Mouse (Mus musculus): ENCODE data around the gene Tcn2. TPM values are rescaled to one million over a fixed set of nuclear protein-coding genes. Genes with fewer than 3 reads are reported as not detected.

Tcn2 gene
- total and polyA plus RNA-seq, 3 experiments: 1.3 to 8.6 (median 2.5) TPM

DNA sequence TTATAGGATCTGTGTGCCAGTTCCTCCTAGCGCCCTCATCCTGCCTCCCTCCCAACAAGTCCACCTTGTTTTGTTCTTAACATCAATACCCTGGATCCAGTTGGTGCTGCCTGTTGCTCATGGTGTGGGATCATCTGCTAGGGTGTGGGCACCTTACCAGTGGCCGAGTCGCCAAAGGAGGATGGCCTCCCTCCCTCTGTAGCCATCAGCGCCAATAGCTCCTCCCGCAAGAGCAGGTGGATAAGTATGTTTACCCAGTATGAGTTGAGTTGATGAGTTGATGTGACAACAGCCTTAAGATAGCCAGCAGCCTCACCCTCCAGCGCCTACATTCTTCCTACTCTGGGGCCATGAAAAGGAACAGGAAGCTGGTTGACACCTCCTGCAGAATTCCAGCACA is 31.7 kb downstream of the Tcn2 start:
- no peak for TF ChIP-seq POLR2AphosphoS2 (IDR thresholded peaks at IDR 0.05; ENCODE audit: low read depth, low read length)
- TF ChIP-seq KAT2A (IDR thresholded peaks at IDR 0.05; ENCODE audit: insufficient replicate concordance, low read length): no peak
- no peak for TF ChIP-seq UBTF (IDR thresholded peaks at IDR 0.05; ENCODE audit: low read depth, low read length)
- TF ChIP-seq SIN3A (IDR thresholded peaks at IDR 0.05; ENCODE audit: low read length): no peak
- no peak for TF ChIP-seq SMC3 (IDR thresholded peaks at IDR 0.05; ENCODE audit: low read depth, low read length)
- no peak for TF ChIP-seq HCFC1 (IDR thresholded peaks at IDR 0.05; ENCODE audit: low read depth, low read length)
- no peak for TF ChIP-seq CHD2 (IDR thresholded peaks at IDR 0.05; ENCODE audit: low read length)
- no peak for TF ChIP-seq E2F4 (IDR thresholded peaks at IDR 0.05; ENCODE audit: insufficient replicate concordance, low read depth, low read length)
- TF ChIP-seq ZC3H11A (IDR thresholded peaks at IDR 0.05; ENCODE audit: low read depth, low read length): no peak
- TF ChIP-seq MYC (IDR thresholded peaks at IDR 0.05; ENCODE audit: low read depth, low read length): no peak
- no peak for TF ChIP-seq ZKSCAN1 (IDR thresholded peaks at IDR 0.05; ENCODE audit: borderline replicate concordance, low read depth, low read length)
- TF ChIP-seq EP300 (IDR thresholded peaks at IDR 0.05; ENCODE audit: low read length): no peak
- TF ChIP-seq MAX (IDR thresholded peaks at IDR 0.05; ENCODE audit: low read length): no peak
- TF ChIP-seq PAX5 (IDR thresholded peaks at IDR 0.05; ENCODE audit: low read length): no peak
- no peak for TF ChIP-seq TBP (conservative IDR thresholded peaks at IDR 0.05; ENCODE audit: low read depth, low read length)
- no peak for TF ChIP-seq MAZ (IDR thresholded peaks at IDR 0.05; ENCODE audit: low read depth, low read length)
- no peak for TF ChIP-seq POLR2A (IDR thresholded peaks at IDR 0.05; ENCODE audit: low read depth, low read length)
- TF ChIP-seq TCF12 (IDR thresholded peaks at IDR 0.05; ENCODE audit: low read depth, low read length): no peak
- Histone ChIP-seq H3K27me3 (replicated peaks) (no peaks in the 10 kb centered on the region), H3K4me1 (ENCODE audit: control insufficient read depth in 1 of 2, insufficient read depth in 2 of 2) (peaks cover 0 to 8% of the 10 kb centered on the region in 2 experiments; a peak in 2 of 4 replicates), H3K36me3 (replicated peaks in 1 of 2; ENCODE audit: control insufficient read depth in 1 of 2, insufficient read depth in 1 of 2, low read length in 1 of 2) (peaks cover 12 to 47% of the 10 kb centered on the region in 2 experiments), H3K4me3 (replicated peaks in 1 of 3; ENCODE audit: low read depth in 2 of 3, low read length in 2 of 3, poor library complexity in 1 of 3) (no peak overlapping the region), H3K27ac (ENCODE audit: insufficient read depth, low read depth) (no peak overlapping the region), H3K79me2 (replicated peaks; ENCODE audit: control insufficient read depth, extremely low read depth, insufficient read depth, poor library complexity, severe bottlenecking) (no peaks in the 10 kb centered on the region), H3K4me2 (ENCODE audit: insufficient read depth, low read depth, poor library complexity, severe bottlenecking) (no peak overlapping the region), H3K9ac (ENCODE audit: insufficient read depth, low read depth) (no peak overlapping the region), H3K9me3 (replicated peaks; ENCODE audit: low read length) (no peaks in the 10 kb centered on the region)
- dilution Hi-C loops (cut with MboI; ENCODE audit: extremely low pct_ligation_motif_present, extremely low pct_unique_long_range_greater_than_20kb, low sequenced_read_pairs): no loop called here
- DNase-seq (ENCODE audit: extremely low read depth): no peak
- in situ Hi-C loops (cut with MboI; ENCODE audit: low pct_ligation_motif_present, low pct_unique_long_range_greater_than_20kb, low sequenced_read_pairs): loop anchor here (25.0 kb wide), 1 partner anchor 363 kb away; the partner anchor contains the start of gene Smtn

- Histone ChIP-seq H3K27me3 (replicated peaks) (peaks cover 1% of the 10 kb centered on the region), H3K4me3 (replicated peaks in 1 of 3; ENCODE audit: low read depth in 2 of 3, low read length in 2 of 3, poor library complexity in 1 of 3) (no peak overlapping the region), H3K4me1 (ENCODE audit: control insufficient read depth in 1 of 2, insufficient read depth in 2 of 2) (peaks cover 0 to 19% of the 10 kb centered on the region in 2 experiments; a peak in 2 of 4 replicates), H3K4me2 (ENCODE audit: insufficient read depth, low read depth, poor library complexity, severe bottlenecking) (peak overlapping the region; percentile 85; the same call in 1 of the 2 replicates), H3K9ac (ENCODE audit: insufficient read depth, low read depth) (no peak overlapping the region), H3K79me2 (replicated peaks; ENCODE audit: control insufficient read depth, extremely low read depth, insufficient read depth, poor library complexity, severe bottlenecking) (no peaks in the 10 kb centered on the region), H3K36me3 (replicated peaks in 1 of 2; ENCODE audit: control insufficient read depth in 1 of 2, insufficient read depth in 1 of 2, low read length in 1 of 2) (peaks cover 12 to 35% of the 10 kb centered on the region in 2 experiments), H3K9me3 (replicated peaks; ENCODE audit: low read length) (no peaks in the 10 kb centered on the region), H3K27ac (ENCODE audit: insufficient read depth, low read depth) (no peak overlapping the region)
- dilution Hi-C loops (cut with MboI; ENCODE audit: extremely low pct_ligation_motif_present, extremely low pct_unique_long_range_greater_than_20kb, low sequenced_read_pairs) (no loop called here), in situ Hi-C loops (cut with MboI; ENCODE audit: low pct_ligation_motif_present, low pct_unique_long_range_greater_than_20kb, low sequenced_read_pairs) (no loop called here)
- TF ChIP-seq E2F4 (IDR thresholded peaks at IDR 0.05; ENCODE audit: insufficient replicate concordance, low read depth, low read length) (no peak), POLR2A (IDR thresholded peaks at IDR 0.05; ENCODE audit: low read depth, low read length) (no peak), NELFE (IDR thresholded peaks at IDR 0.05; ENCODE audit: low read depth, low read length) (no peak), ELF1 (IDR thresholded peaks at IDR 0.05; ENCODE audit: low read depth, low read length) (no peak), EP300 (IDR thresholded peaks at IDR 0.05; ENCODE audit: low read length) (no peak), RCOR1 (conservative IDR thresholded peaks at IDR 0.05; ENCODE audit: low read depth, low read length) (no peak), GABPA (IDR thresholded peaks at IDR 0.05; ENCODE audit: insufficient replicate concordance, low read depth, low read length) (no peak), CTCF (conservative IDR thresholded peaks at IDR 0.05 in 1 of 2, IDR thresholded peaks at IDR 0.05 in 1 of 2; ENCODE audit: low read depth in 2 of 2, low read length in 2 of 2) (no peak), TCF12 (IDR thresholded peaks at IDR 0.05; ENCODE audit: low read depth, low read length) (no peak), NRF1 (IDR thresholded peaks at IDR 0.05; ENCODE audit: low read depth, low read length) (no peak), UBTF (IDR thresholded peaks at IDR 0.05; ENCODE audit: low read depth, low read length) (no peak), PAX5 (IDR thresholded peaks at IDR 0.05; ENCODE audit: low read length) (no peak), RAD21 (IDR thresholded peaks at IDR 0.05; ENCODE audit: low read depth, low read length) (no peak), SIN3A (IDR thresholded peaks at IDR 0.05; ENCODE audit: low read length) (no peak)
- DNase-seq (ENCODE audit: extremely low read depth): no peak
Observed at GRCm38 (mm10) chr11:3895933-3896332, 36.0 kb downstream of the Tcn2 start.

Data from CH12.LX (cell line).